8 mouse cellular contexts compared by ENCODE assay signal in genomic region chr15:83518215-83519048, GRCm38 (mm10). TPM values are rescaled to one million over a fixed set of nuclear protein-coding genes. Genes with fewer than 3 reads are reported as not detected.
A peak's percentile ranks its signal among the peaks of the same experiment; 100 is the strongest.
DNase-seq lines count a peak whose midpoint lies in the region; ATAC-seq and TF ChIP-seq lines count a peak whose summit lies in the region.

No protein-coding gene starts in this region.

- H3K4me3 ChIP-seq in forebrain, embryonic 14.5 days (ENCODE audit: low read depth, low read length): no peak overlapping the region
- H3K4me3 ChIP-seq in liver, postnatal 0 days (ENCODE audit: low read depth, low read length): no peak overlapping the region
- no peak overlapping the region for H3K4me3 ChIP-seq in neural tube, embryonic 14.5 days (ENCODE audit: low read depth, low read length)

- no peaks in the 10 kb centered on the region for H3K9me3 ChIP-seq in forebrain, embryonic 14.5 days (replicated peaks; ENCODE audit: control insufficient read depth, low read length)
- H3K9me3 ChIP-seq in liver, postnatal 0 days (ENCODE audit: low read length): no peaks in the 10 kb centered on the region
- no peaks in the 10 kb centered on the region for H3K9me3 ChIP-seq in neural tube, embryonic 14.5 days (ENCODE audit: control insufficient read depth, low read length)

- H3K9ac ChIP-seq in forebrain, embryonic 14.5 days (ENCODE audit: low read length): no peak overlapping the region
- no peak overlapping the region for H3K9ac ChIP-seq in liver, postnatal 0 days (replicated peaks)
- no peak overlapping the region for H3K9ac ChIP-seq in neural tube, embryonic 14.5 days (replicated peaks; ENCODE audit: low read depth, low read length)

- peak; percentile 85 for TF ChIP-seq CTCF in liver, postnatal 0 days (IDR thresholded peaks at IDR 0.05; ENCODE audit: low read depth)

- no peaks in the 10 kb centered on the region for H3K27me3 ChIP-seq in forebrain, embryonic 14.5 days (replicated peaks; ENCODE audit: control insufficient read depth, insufficient read depth, low read length)
- H3K27me3 ChIP-seq in liver, postnatal 0 days (ENCODE audit: insufficient read depth, low read length): no peaks in the 10 kb centered on the region
- no peaks in the 10 kb centered on the region for H3K27me3 ChIP-seq in neural tube, embryonic 14.5 days (ENCODE audit: control insufficient read depth, insufficient read depth, low read length)

- no peak overlapping the region for H3K27ac ChIP-seq in forebrain, embryonic 14.5 days (ENCODE audit: low read depth, low read length)
- no peak overlapping the region for H3K27ac ChIP-seq in liver, postnatal 0 days (ENCODE audit: low read depth)
- no peak overlapping the region for H3K27ac ChIP-seq in neural tube, embryonic 14.5 days (ENCODE audit: low read depth, low read length)

- no peak overlapping the region for H3K4me2 ChIP-seq in forebrain, embryonic 14.5 days (ENCODE audit: low read length)
- H3K4me2 ChIP-seq in liver, postnatal 0 days (ENCODE audit: low read depth, low read length): no peak overlapping the region
- peak overlapping the region; percentile 23; the same call in 1 of the 2 replicates for H3K4me2 ChIP-seq in neural tube, embryonic 14.5 days (ENCODE audit: low read depth, low read length)

- ATAC-seq in forebrain, embryonic 14.5 days: peak; percentile 68
- ATAC-seq in liver, postnatal 0 days: peak; percentile 51; the same call in 1 of the 2 replicates
- ATAC-seq in neural tube, embryonic 14.5 days (ENCODE audit: low read depth): peak; percentile 60; the same call in 1 of the 2 replicates

- no peak for TF ChIP-seq EP300 in liver, postnatal 0 days (IDR thresholded peaks at IDR 0.05; ENCODE audit: low read depth)

- WGBS in forebrain, embryonic 14.5 days: 32% methylated on average over 20 of the region's 20 CpGs
- 36% methylated on average over 20 of the region's 20 CpGs for WGBS in liver, postnatal 0 days (ENCODE audit: insufficient replicate concordance)
- WGBS in neural tube, embryonic 14.5 days: 35% methylated on average over 20 of the region's 20 CpGs

- no peaks in the 10 kb centered on the region for H3K36me3 ChIP-seq in forebrain, embryonic 14.5 days (ENCODE audit: control insufficient read depth, insufficient read depth, low read length)
- H3K36me3 ChIP-seq in liver, postnatal 0 days (replicated peaks; ENCODE audit: insufficient read depth, low read length): no peaks in the 10 kb centered on the region
- no peaks in the 10 kb centered on the region for H3K36me3 ChIP-seq in neural tube, embryonic 14.5 days (ENCODE audit: control insufficient read depth, insufficient read depth, low read length)

- no peaks in the 10 kb centered on the region for H3K4me1 ChIP-seq in forebrain, embryonic 14.5 days (ENCODE audit: control insufficient read depth, insufficient read depth, low read length)
- no peaks in the 10 kb centered on the region for H3K4me1 ChIP-seq in liver, postnatal 0 days (ENCODE audit: insufficient read depth)
- H3K4me1 ChIP-seq in neural tube, embryonic 14.5 days (ENCODE audit: control insufficient read depth, insufficient read depth, low read length): no peaks in the 10 kb centered on the region

- intact Hi-C loops in heart, postnatal 14 days (cut with DNase I): loop anchor here (2.0 to 5.0 kb wide), 2 partner anchors 308 to 361 kb away; no protein-coding TSS in a partner anchor

- DNase-seq in ES-CJ7 (ENCODE audit: low read depth, low spot score): peak; percentile 78
- peak; percentile 30 for DNase-seq in cerebellum, adult 11 months
- DNase-seq in forebrain, embryonic 14.5 days (ENCODE audit: low spot score): peak; percentile 89
- peak; percentile 60 to 79 for DNase-seq in heart, postnatal 14 days
- peak; percentile 67 to 81 for DNase-seq in kidney, postnatal 4 days
- peak; percentile 56 for DNase-seq in liver, postnatal 0 days
- DNase-seq in thymus, postnatal 0 days (ENCODE audit: low spot score): peak; percentile 73

RNA-seq across cellular contexts. Expression of gene Ttll1, which starts 7.7 kb away (rescaled TPM):
- 35.5 and 45.3 TPM in 2 replicates for polyA plus RNA-seq in forebrain, embryonic 14.5 days (2014; fragmentation: Nextera tagmentation; extraction: Ambion mirVana)
- 10 to 100 TPM; 43.0 to 43.6 TPM for total RNA-seq in heart, postnatal 14 days (2021)
- 2.7 and 3.2 TPM in 2 replicates for polyA plus RNA-seq in liver, postnatal 0 days (2015; fragmentation: Nextera tagmentation; extraction: Ambion mirVana)
- polyA plus RNA-seq in neural tube, embryonic 14.5 days (2014; fragmentation: Nextera tagmentation; extraction: Ambion mirVana): 90.0 and 90.4 TPM in 2 replicates
- 8.9 and 11.8 TPM in 2 replicates for polyA plus RNA-seq in thymus, postnatal 0 days (2015; fragmentation: Nextera tagmentation; extraction: Ambion mirVana)

RNA-seq across cellular contexts. Expression of gene Bik, which starts 8.2 kb away (rescaled TPM):
- polyA plus RNA-seq in forebrain, embryonic 14.5 days (2014; fragmentation: Nextera tagmentation; extraction: Ambion mirVana): 0.89 and 2.2 TPM in 2 replicates
- total RNA-seq in heart, postnatal 14 days (2021): 10 to 100 TPM; 11.2 to 12.9 TPM
- 6.2 and 6.4 TPM in 2 replicates for polyA plus RNA-seq in liver, postnatal 0 days (2015; fragmentation: Nextera tagmentation; extraction: Ambion mirVana)
- 0.52 and 0.73 TPM in 2 replicates for polyA plus RNA-seq in neural tube, embryonic 14.5 days (2014; fragmentation: Nextera tagmentation; extraction: Ambion mirVana)
- 3.9 and 4.3 TPM in 2 replicates for polyA plus RNA-seq in thymus, postnatal 0 days (2015; fragmentation: Nextera tagmentation; extraction: Ambion mirVana)

RNA-seq across cellular contexts. Expression of gene Tspo, which starts 45.0 kb away (rescaled TPM):
- 13.2 and 18.4 TPM in 2 replicates for polyA plus RNA-seq in forebrain, embryonic 14.5 days (2014; fragmentation: Nextera tagmentation; extraction: Ambion mirVana)
- 10 to 100 TPM; 64.8 to 66.0 TPM for total RNA-seq in heart, postnatal 14 days (2021)
- 168 and 183 TPM in 2 replicates for polyA plus RNA-seq in liver, postnatal 0 days (2015; fragmentation: Nextera tagmentation; extraction: Ambion mirVana)
- 4.7 and 7.7 TPM in 2 replicates for polyA plus RNA-seq in neural tube, embryonic 14.5 days (2014; fragmentation: Nextera tagmentation; extraction: Ambion mirVana)
- 295 and 320 TPM in 2 replicates for polyA plus RNA-seq in thymus, postnatal 0 days (2015; fragmentation: Nextera tagmentation; extraction: Ambion mirVana)

RNA-seq across cellular contexts. Expression of gene Mcat, which starts 45.2 kb away (rescaled TPM):
- polyA plus RNA-seq in forebrain, embryonic 14.5 days (2014; fragmentation: Nextera tagmentation; extraction: Ambion mirVana): 38.1 and 40.1 TPM in 2 replicates
- total RNA-seq in heart, postnatal 14 days (2021): 10 to 100 TPM; 32.9 to 33.0 TPM
- polyA plus RNA-seq in liver, postnatal 0 days (2015; fragmentation: Nextera tagmentation; extraction: Ambion mirVana): 20.0 and 20.5 TPM in 2 replicates
- 31.8 and 36.6 TPM in 2 replicates for polyA plus RNA-seq in neural tube, embryonic 14.5 days (2014; fragmentation: Nextera tagmentation; extraction: Ambion mirVana)
- 30.9 and 34.4 TPM in 2 replicates for polyA plus RNA-seq in thymus, postnatal 0 days (2015; fragmentation: Nextera tagmentation; extraction: Ambion mirVana)

RNA-seq across cellular contexts. Expression of gene Pacsin2, which starts 54.0 kb away (rescaled TPM):
- 11.0 and 14.9 TPM in 2 replicates for polyA plus RNA-seq in forebrain, embryonic 14.5 days (2014; fragmentation: Nextera tagmentation; extraction: Ambion mirVana)
- 100 to 1,000 TPM; 156 to 165 TPM for total RNA-seq in heart, postnatal 14 days (2021)
- polyA plus RNA-seq in liver, postnatal 0 days (2015; fragmentation: Nextera tagmentation; extraction: Ambion mirVana): 20.6 and 24.3 TPM in 2 replicates
- 17.4 and 20.7 TPM in 2 replicates for polyA plus RNA-seq in neural tube, embryonic 14.5 days (2014; fragmentation: Nextera tagmentation; extraction: Ambion mirVana)
- polyA plus RNA-seq in thymus, postnatal 0 days (2015; fragmentation: Nextera tagmentation; extraction: Ambion mirVana): 24.7 and 24.8 TPM in 2 replicates

Comparison
In these comparisons a context has a peak if more than half of its experiments do, and no peak if none do; other contexts are left out.
1. DNase-seq: peak in every context shown above with its lines; median percentile 89 in forebrain, embryonic 14.5 days; 78 in ES-CJ7; 74 in kidney, postnatal 4 days; 73 in thymus, postnatal 0 days; 70 in heart, postnatal 14 days; 56 in liver, postnatal 0 days; 30 in cerebellum, adult 11 months.